Mouse (Mus musculus): Measurements from ENCODE around the gene Tmem136.

The Tmem136 gene

DNA sequence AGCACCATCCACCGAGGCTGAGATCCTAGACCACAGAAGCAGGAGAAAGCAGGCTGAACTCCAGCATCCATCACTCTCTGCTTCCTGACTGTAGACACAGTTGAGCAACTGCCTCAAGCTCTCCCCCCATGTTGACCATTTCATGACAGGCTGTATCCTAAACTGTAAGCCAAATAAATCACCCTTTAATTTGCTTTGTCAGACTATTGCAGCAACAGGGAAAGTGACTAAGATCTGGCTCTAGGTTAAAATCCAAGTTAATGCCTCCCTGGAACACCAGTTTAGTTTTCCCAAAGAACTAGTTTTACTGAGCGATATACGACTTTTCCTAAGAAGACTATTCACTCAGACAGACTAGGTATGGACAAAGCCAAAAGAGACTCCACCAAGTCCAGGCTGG, 37.7 kb downstream of the Tmem136 start:
- in situ Hi-C loops (cut with MboI, MseI): no loop called here

DNA sequence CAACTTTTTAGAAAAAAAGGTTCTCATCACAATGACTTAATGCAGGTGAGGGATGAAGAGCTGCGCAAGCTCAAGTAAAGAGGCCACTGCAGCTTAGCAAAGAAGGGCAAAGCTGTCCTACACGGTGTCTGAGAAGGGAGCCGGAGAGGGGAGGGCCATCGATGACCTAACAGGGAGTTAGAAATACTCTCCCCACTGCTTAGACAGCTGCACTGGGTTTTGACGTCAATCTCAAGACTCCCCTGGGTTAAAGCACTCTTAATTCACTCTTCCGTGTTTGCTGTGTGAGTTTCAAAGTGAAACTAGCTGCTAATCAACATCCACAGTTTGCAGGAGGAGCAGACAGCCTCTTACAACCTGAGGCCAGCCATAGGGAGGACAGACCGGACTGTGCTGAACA, 40.2 kb downstream of the Tmem136 start:
- in situ Hi-C loops (cut with MboI, MseI): no loop called here

DNA sequence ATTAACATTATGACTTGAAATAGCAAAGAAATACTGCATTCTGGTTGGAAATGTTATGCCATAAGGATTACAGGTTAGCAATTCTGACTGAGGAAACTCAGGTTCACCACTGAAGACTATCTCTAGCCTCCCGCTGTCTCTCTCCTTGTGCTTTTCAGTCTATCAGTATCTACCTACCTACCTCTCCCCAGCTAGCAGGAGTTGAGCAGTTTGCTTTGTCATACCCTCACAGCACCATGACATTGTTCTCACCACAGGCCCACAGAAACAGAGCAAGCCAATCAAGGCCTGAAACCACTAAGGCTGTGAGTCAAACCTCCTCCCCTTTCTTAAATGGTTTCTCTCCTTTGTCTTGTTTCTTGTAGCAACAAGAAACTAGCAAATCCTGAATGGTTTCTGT, 41.8 kb downstream of the Tmem136 start:
- in situ Hi-C loops (cut with MboI, MseI): no loop called here

DNA sequence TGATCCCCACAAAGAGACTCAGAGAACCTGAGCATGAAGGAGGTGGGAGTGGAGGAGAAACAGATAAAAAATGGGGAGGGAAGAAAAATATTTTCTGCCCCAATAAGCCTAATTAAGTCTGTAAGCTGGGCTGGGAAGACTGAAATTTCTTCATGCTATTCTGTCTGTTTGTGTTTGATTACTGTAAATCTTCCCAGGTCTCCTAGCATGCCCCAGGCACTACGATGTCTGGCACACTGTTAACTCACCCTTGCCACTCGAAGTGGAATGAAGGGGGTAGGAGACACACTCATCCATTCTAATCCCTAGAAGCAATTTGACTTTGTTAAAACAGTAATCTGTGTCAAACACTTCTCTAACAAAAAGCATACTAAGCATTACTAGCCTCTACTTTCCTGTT, 44.6 kb downstream of the Tmem136 start:
- in situ Hi-C loops (cut with MboI, MseI): no loop called here

DNA sequence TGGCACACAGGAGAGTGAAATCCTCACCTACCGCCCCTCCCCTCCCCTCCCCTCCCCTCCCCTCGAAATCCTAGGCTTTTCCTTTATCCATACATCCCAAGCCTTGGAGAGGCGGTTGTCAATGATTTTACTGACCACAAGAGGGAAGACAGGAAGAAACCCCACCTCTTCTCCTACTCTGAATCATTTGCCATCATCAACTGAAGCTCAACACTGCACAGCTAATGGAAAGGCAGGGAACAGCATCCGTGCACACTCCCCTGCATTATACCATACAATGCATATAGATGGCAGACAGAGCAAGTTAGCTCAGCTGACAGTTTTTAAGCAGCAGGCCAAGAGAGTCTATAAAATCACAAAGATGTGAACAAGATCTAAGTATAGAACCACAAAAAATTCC, 45.2 kb downstream of the Tmem136 start:
- in situ Hi-C loops (cut with MboI, MseI): no loop called here

DNA sequence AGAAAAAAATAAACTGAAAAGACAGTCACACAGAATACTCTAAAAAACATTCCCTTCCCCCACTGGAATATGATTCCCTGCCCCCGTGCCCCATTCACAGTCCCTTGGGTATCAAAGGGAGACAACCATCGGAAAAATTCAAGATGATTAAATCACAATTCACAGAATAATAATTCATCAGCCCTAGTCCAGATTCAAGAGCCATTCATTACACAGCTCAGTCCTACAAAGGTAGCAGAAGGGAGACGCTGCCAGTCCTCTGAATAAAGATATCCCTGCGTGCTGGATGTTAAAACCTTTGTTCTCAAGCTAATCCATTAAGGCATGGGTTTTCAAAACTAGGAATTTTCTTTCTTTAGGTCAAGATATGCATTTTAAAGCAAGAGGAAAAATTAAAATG, 45.8 kb downstream of the Tmem136 start:
- in situ Hi-C loops (cut with MboI, MseI): no loop called here

DNA sequence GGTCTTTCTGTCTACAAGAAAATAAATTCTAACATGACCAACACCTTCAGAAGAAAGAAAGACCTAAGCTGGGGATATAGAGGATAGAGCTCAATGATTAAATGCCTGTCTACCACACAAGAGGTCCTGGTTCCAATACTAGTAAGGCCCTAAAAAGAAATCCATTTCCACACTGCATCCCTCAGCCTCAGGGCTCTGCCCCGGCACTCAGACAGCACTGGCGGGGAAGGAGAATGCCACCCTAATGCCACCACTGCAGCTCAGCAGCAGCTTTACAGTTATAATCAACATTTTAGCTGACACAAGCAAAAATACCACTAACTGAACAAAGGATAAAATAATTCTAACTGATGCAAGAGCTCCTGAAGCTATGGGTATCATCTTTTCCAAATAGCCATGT, 46.2 kb downstream of the Tmem136 start:
- in situ Hi-C loops (cut with MboI, MseI): no loop called here

DNA sequence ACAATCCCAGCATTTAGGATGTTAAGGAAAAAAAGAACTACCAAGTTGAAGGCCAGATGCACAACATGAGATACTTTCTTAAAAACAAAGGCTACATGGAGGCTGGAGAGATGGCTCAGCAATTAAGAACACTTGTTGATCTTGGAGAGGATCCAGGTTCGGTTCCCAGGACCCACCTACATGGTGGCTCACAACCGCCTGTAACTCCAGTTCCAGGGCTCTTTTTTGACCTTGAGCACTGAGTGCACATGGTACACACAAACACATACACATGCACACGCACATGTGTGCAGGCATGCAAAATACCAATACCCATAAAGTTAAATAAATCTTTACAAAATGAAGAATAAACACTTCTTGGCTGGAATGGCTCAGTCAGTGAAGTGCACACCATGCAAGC, 48.5 kb downstream of the Tmem136 start:
- in situ Hi-C loops (cut with MboI, MseI): no loop called here

DNA sequence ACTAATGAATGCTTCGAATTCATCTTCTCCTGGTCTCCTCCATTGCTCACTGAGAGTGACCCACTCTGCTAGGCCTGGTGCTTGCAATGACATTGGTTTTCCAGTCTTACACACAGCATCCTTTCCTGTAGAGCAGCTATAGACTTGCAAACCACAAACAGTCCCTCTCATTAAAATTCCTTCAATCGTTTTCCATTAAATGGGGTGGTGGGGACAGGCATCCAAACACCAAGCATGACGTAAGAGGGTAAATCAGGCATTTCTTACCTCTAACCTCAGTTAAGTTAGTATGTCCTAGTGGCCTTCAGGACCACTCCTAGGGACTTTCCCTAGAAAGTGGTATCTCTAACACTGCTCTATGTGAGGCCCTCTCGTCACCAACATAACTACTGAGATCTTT, 51.1 kb downstream of the Tmem136 start:
- in situ Hi-C loops (cut with MboI, MseI): no loop called here

DNA sequence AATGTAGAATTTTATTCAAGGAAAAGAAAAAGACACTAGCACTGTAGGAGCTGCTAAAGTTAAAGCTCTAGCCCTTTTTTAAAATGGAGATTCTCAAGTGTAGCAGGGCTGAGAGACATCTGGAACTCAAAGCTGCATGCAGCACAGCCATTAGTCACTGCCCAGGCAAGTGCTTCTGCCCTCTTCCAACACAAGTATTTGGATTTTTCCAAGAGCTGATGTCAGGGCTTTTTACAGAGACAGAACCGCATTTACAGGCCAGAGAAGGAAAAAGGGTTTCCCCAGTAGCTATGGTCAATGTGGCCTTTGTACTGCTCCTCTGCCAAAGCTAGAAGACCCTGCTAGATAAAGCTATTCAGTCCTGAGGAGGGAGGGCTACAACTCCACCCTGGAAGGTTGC, 54.8 kb downstream of the Tmem136 start:
- in situ Hi-C loops (cut with MboI, MseI): no loop called here
